Mouse (Mus musculus): Measurements from ENCODE around the gene Bms1.

DNA sequence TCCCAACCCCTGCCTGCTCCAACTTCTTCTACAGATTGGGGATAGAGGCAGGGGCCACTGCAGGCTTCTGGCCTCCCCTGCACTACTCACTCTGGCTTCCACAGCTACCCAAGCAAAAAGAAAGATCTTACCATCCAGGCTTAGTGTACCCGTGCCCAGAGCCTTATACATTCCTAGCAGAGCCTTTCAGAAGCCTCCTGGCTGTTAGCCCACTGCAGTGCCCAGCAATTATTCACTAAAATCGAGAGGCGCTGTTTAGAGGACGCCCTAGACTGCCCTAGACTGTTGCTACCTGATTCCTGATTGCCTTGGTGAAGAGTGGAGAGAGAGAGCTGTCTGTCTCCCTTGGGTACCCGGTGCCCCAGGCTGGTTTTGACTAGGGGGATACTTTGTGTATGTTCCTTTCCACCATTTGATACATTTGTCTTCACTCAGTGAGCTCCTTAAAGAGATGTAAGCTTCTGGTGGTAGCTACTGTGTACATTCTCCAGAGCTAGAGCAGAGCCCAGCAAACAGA, 83.3 kb downstream of the Bms1 start:
- TF ChIP-seq POLR2A (IDR thresholded peaks at IDR 0.05; ENCODE audit: extremely low read depth, insufficient read depth, low read length) (no peak), CTCF (IDR thresholded peaks at IDR 0.05; ENCODE audit: extremely low read depth, insufficient read depth, low read length) (no peak)

Data from cortical plate, adult 2 months (tissue).